In genomic region chr9:34967772-34968171, GRCm38 (mm10) we compare ENCODE assay signal across 17 mouse cellular contexts.
DNase-seq lines count a peak whose midpoint lies in the region; ATAC-seq and TF ChIP-seq lines count a peak whose summit lies in the region.
"Had no signal": no experiment of that assay in that cellular context is flagged by ENCODE, and none has a peak within 500 bp of the region (broad histone marks: within the 10 kb centered on the region; RNA-seq: fewer than 3 reads in every experiment).

No protein-coding gene starts in this region.

- no peak overlapping the region for H3K4me2 ChIP-seq in hindbrain, postnatal 0 days (ENCODE audit: low read depth, low read length)
- no peak overlapping the region for H3K4me2 ChIP-seq in lung, embryonic 14.5 days
- H3K4me2 ChIP-seq in stomach, embryonic 14.5 days (replicated peaks; ENCODE audit: low read depth, low read length) = no peak overlapping the region
- no peak overlapping the region for H3K4me2 ChIP-seq in stomach, postnatal 0 days (replicated peaks; ENCODE audit: low read depth)
- H3K4me2 ChIP-seq: heart, embryonic 12.5 days; hindbrain, embryonic 12.5 days had no signal

- H3K27me3 ChIP-seq in hindbrain, postnatal 0 days (ENCODE audit: insufficient read depth, low read length) = no peaks in the 10 kb centered on the region
- H3K27me3 ChIP-seq in hindbrain, embryonic 10.5 days (ENCODE audit: insufficient read depth, poor library complexity, severe bottlenecking) = no peaks in the 10 kb centered on the region
- H3K27me3 ChIP-seq in lung, embryonic 14.5 days (ENCODE audit: insufficient read depth, low read length) = no peaks in the 10 kb centered on the region
- H3K27me3 ChIP-seq in stomach, embryonic 14.5 days (ENCODE audit: control insufficient read depth, insufficient read depth, low read length) = no peaks in the 10 kb centered on the region
- H3K27me3 ChIP-seq in stomach, postnatal 0 days (ENCODE audit: control insufficient read depth, insufficient read depth, low read length) = no peaks in the 10 kb centered on the region
- peaks cover 41% of the 10 kb centered on the region for H3K27me3 ChIP-seq in forebrain, embryonic 10.5 days (ENCODE audit: poor library complexity, severe bottlenecking)

- peaks cover 16% of the 10 kb centered on the region for H3K4me1 ChIP-seq in hindbrain, postnatal 0 days (ENCODE audit: insufficient read depth, low read length)
- peaks cover 25% of the 10 kb centered on the region for H3K4me1 ChIP-seq in hindbrain, embryonic 10.5 days (replicated peaks)
- H3K4me1 ChIP-seq in lung, embryonic 14.5 days (ENCODE audit: insufficient read depth) = no peaks in the 10 kb centered on the region
- no peaks in the 10 kb centered on the region for H3K4me1 ChIP-seq in stomach, embryonic 14.5 days (ENCODE audit: control insufficient read depth, insufficient read depth, low read length)
- no peaks in the 10 kb centered on the region for H3K4me1 ChIP-seq in stomach, postnatal 0 days (replicated peaks; ENCODE audit: control insufficient read depth, insufficient read depth)
- H3K4me1 ChIP-seq in forebrain, embryonic 10.5 days = peaks cover 33% of the 10 kb centered on the region
- H3K4me1 ChIP-seq: heart, embryonic 12.5 days had no signal

- no peak for TF ChIP-seq EP300 in stomach, postnatal 0 days (optimal IDR thresholded peaks at IDR 0.05)

- no peaks in the 10 kb centered on the region for H3K9me3 ChIP-seq in hindbrain, postnatal 0 days (ENCODE audit: low read length)
- no peaks in the 10 kb centered on the region for H3K9me3 ChIP-seq in hindbrain, embryonic 10.5 days
- no peaks in the 10 kb centered on the region for H3K9me3 ChIP-seq in lung, embryonic 14.5 days (ENCODE audit: low read depth, low read length)
- H3K9me3 ChIP-seq in stomach, embryonic 14.5 days (ENCODE audit: control insufficient read depth, low read depth, low read length) = no peaks in the 10 kb centered on the region
- H3K9me3 ChIP-seq in stomach, postnatal 0 days (ENCODE audit: control insufficient read depth, low read length) = no peaks in the 10 kb centered on the region
- no peaks in the 10 kb centered on the region for H3K9me3 ChIP-seq in forebrain, embryonic 10.5 days
- H3K9me3 ChIP-seq: embryonic facial prominence, embryonic 10.5 days; heart, embryonic 12.5 days; hindbrain, embryonic 12.5 days had no signal

- no peak overlapping the region for H3K27ac ChIP-seq in hindbrain, postnatal 0 days
- no peak overlapping the region for H3K27ac ChIP-seq in hindbrain, embryonic 10.5 days
- H3K27ac ChIP-seq in lung, embryonic 14.5 days (ENCODE audit: low read depth) = no peak overlapping the region
- no peak overlapping the region for H3K27ac ChIP-seq in stomach, embryonic 14.5 days (ENCODE audit: low read length)
- no peak overlapping the region for H3K27ac ChIP-seq in stomach, postnatal 0 days (replicated peaks)
- no peak overlapping the region for H3K27ac ChIP-seq in forebrain, embryonic 10.5 days
- H3K27ac ChIP-seq: embryonic facial prominence, embryonic 10.5 days; gastrocnemius, adult 2 months; hindbrain, embryonic 12.5 days had no signal

- no peaks in the 10 kb centered on the region for H3K36me3 ChIP-seq in hindbrain, postnatal 0 days (ENCODE audit: insufficient read depth, low read length)
- no peaks in the 10 kb centered on the region for H3K36me3 ChIP-seq in hindbrain, embryonic 10.5 days
- no peaks in the 10 kb centered on the region for H3K36me3 ChIP-seq in lung, embryonic 14.5 days (ENCODE audit: insufficient read depth)
- no peaks in the 10 kb centered on the region for H3K36me3 ChIP-seq in stomach, embryonic 14.5 days (ENCODE audit: control insufficient read depth, insufficient read depth, low read length)
- H3K36me3 ChIP-seq in stomach, postnatal 0 days (ENCODE audit: control insufficient read depth, insufficient read depth, low read length) = no peaks in the 10 kb centered on the region
- H3K36me3 ChIP-seq in forebrain, embryonic 10.5 days (replicated peaks) = no peaks in the 10 kb centered on the region
- H3K36me3 ChIP-seq: embryonic facial prominence, embryonic 10.5 days; heart, embryonic 12.5 days; hindbrain, embryonic 12.5 days had no signal

- 39% methylated on average over 6 of the region's 6 CpGs for WGBS in hindbrain, postnatal 0 days
- 66% methylated on average over 6 of the region's 6 CpGs for WGBS in hindbrain, embryonic 10.5 days
- 12% methylated on average over 6 of the region's 6 CpGs for WGBS in lung, embryonic 14.5 days
- 9% methylated on average over 6 of the region's 6 CpGs for WGBS in stomach, embryonic 14.5 days
- 20% methylated on average over 6 of the region's 6 CpGs for WGBS in stomach, postnatal 0 days
- WGBS in forebrain, embryonic 10.5 days = 86% methylated on average over 6 of the region's 6 CpGs

- DNase-seq in hindbrain, postnatal 0 days (ENCODE audit: low spot score) = peak; percentile 45
- no peak for DNase-seq in hindbrain, embryonic 10.5 days (ENCODE audit: low spot score)
- peak; percentile 80 for DNase-seq in lung, embryonic 14.5 days
- DNase-seq in lung, adult 18-20 months = no peak
- no peak for DNase-seq in stomach, postnatal 0 days (ENCODE audit: low spot score)
- no peak for DNase-seq in forebrain, embryonic 10.5 days (ENCODE audit: extremely low spot score, low spot score)
- DNase-seq: adrenal gland, adult 2 months; adrenal gland, postnatal 25 days; cerebellum, adult 2 months; cerebellum, postnatal 14 days; gastrocnemius, adult 2 months; gastrocnemius, postnatal 25 days had no signal

- ATAC-seq in hindbrain, postnatal 0 days = no peak
- ATAC-seq in lung, embryonic 14.5 days (ENCODE audit: insufficient read depth) = peak; percentile 89
- peak; percentile 42; the same call in 1 of the 2 replicates for ATAC-seq in stomach, embryonic 14.5 days (ENCODE audit: insufficient number of reproducible peaks, insufficient read depth, low FRiP score, low read depth)
- no peak for ATAC-seq in stomach, postnatal 0 days (ENCODE audit: low FRiP score, low TSS enrichment)
- ATAC-seq: forebrain, embryonic 14.5 days had no signal

- TF ChIP-seq CTCF in hindbrain, postnatal 0 days (IDR thresholded peaks at IDR 0.05; ENCODE audit: low read depth) = no peak
- no peak for TF ChIP-seq CTCF in lung, embryonic 14.5 days (IDR thresholded peaks at IDR 0.05; ENCODE audit: low read depth)
- no peak for TF ChIP-seq CTCF in stomach, postnatal 0 days (IDR thresholded peaks at IDR 0.05; ENCODE audit: low read depth)

- H3K4me3 ChIP-seq in hindbrain, postnatal 0 days (ENCODE audit: low read length) = no peak overlapping the region
- H3K4me3 ChIP-seq in hindbrain, embryonic 10.5 days = no peak overlapping the region
- no peak overlapping the region for H3K4me3 ChIP-seq in lung, embryonic 14.5 days (ENCODE audit: low read depth, low read length)
- H3K4me3 ChIP-seq in stomach, embryonic 14.5 days (ENCODE audit: low read depth, low read length) = no peak overlapping the region
- no peak overlapping the region for H3K4me3 ChIP-seq in stomach, postnatal 0 days (ENCODE audit: low read depth, low read length)
- no peak overlapping the region for H3K4me3 ChIP-seq in forebrain, embryonic 10.5 days
- H3K4me3 ChIP-seq: embryonic facial prominence, embryonic 10.5 days; gastrocnemius, adult 2 months; heart, embryonic 12.5 days; hindbrain, embryonic 12.5 days had no signal

- no peak overlapping the region for H3K9ac ChIP-seq in hindbrain, postnatal 0 days (replicated peaks; ENCODE audit: low read length)
- H3K9ac ChIP-seq in lung, embryonic 14.5 days = no peak overlapping the region
- no peak overlapping the region for H3K9ac ChIP-seq in stomach, embryonic 14.5 days (replicated peaks; ENCODE audit: low read depth, low read length)
- H3K9ac ChIP-seq in stomach, postnatal 0 days (ENCODE audit: low read length) = no peak overlapping the region
- H3K9ac ChIP-seq: heart, embryonic 12.5 days; hindbrain, embryonic 12.5 days had no signal

Comparison
In these comparisons a context has a peak if more than half of its experiments do, and no peak if none do; other contexts are left out.
1. ATAC-seq: peak in lung, embryonic 14.5 days (single experiment) and stomach, embryonic 14.5 days (single experiment); none in hindbrain, postnatal 0 days (single experiment) and stomach, postnatal 0 days (single experiment).
2. DNase-seq: peak in hindbrain, postnatal 0 days (single experiment) and lung, embryonic 14.5 days (single experiment); none in hindbrain, embryonic 10.5 days (single experiment), lung, adult 18-20 months (0 of 2), stomach, postnatal 0 days (single experiment) and forebrain, embryonic 10.5 days (single experiment).